Mouse (Mus musculus) kidney, adult 18-20 months (tissue): ENCODE results near the gene Crtc2.
"Not testable (repeated sequence)": the region's sequence is repeated elsewhere in the genome, so short reads cannot be mapped to it uniquely, and the experiment has no call there.

Experiments
- DNase-seq: peaks from one replicate; pipeline ENCODE4 v3.0.0; 2021

Crtc2 gene

GRCm38 (mm10) chr3:90245406-90245805, 8.6 kb upstream of the Crtc2 start:
- DNase-seq: no peak

- no peak for DNase-seq
Measured at GRCm38 (mm10) chr3:90247630-90247959, 6.4 kb upstream of the Crtc2 start.

- DNase-seq: peak; percentile 94
Measured at GRCm38 (mm10) chr3:90247960-90248745, 5.8 kb upstream of the Crtc2 start, which contains the start of gene Slc39a1. Slc39a1 (plus strand) TSS chr3:90248172.

- no peak for DNase-seq
Measured at GRCm38 (mm10) chr3:90248746-90249100, 5.2 kb upstream of the Crtc2 start.

GRCm38 (mm10) chr3:90250791-90251190, 3.2 kb upstream of the Crtc2 start:
- no peak for DNase-seq

GRCm38 (mm10) chr3:90251731-90252226, 2.2 kb upstream of the Crtc2 start:
- not testable (repeated sequence) for DNase-seq

GRCm38 (mm10) chr3:90252659-90253058, 1.3 kb upstream of the Crtc2 start:
- not testable (repeated sequence) for DNase-seq

- DNase-seq: not testable (repeated sequence)
Measured at GRCm38 (mm10) chr3:90253174-90253573, 789 bp upstream of the Crtc2 start.

- no peak for DNase-seq
Measured at GRCm38 (mm10) chr3:90254419-90255193, 643 bp downstream of the Crtc2 start.

- DNase-seq: no peak
Measured at GRCm38 (mm10) chr3:90255194-90255565, 1.2 kb downstream of the Crtc2 start.

GRCm38 (mm10) chr3:90255784-90256353, 1.9 kb downstream of the Crtc2 start:
- DNase-seq: no peak

GRCm38 (mm10) chr3:90256731-90257530, 3.0 kb downstream of the Crtc2 start:
- DNase-seq: peak; percentile 67

GRCm38 (mm10) chr3:90258521-90258920, 4.6 kb downstream of the Crtc2 start:
- peak; percentile 35 for DNase-seq

GRCm38 (mm10) chr3:90263121-90263771, 9.3 kb downstream of the Crtc2 start:
- no peak for DNase-seq

- no peak for DNase-seq
Measured at GRCm38 (mm10) chr3:90264687-90265033, 10.7 kb downstream of the Crtc2 start.

- peak; percentile 93 for DNase-seq
Measured at GRCm38 (mm10) chr3:90265034-90265931, 11.3 kb downstream of the Crtc2 start, which contains the start of gene Dennd4b. Dennd4b (plus strand) TSS chr3:90265185.

- DNase-seq: no peak
Measured at GRCm38 (mm10) chr3:90265932-90266741, 12.2 kb downstream of the Crtc2 start.

- no peak for DNase-seq
Measured at GRCm38 (mm10) chr3:90266901-90267775, 13.2 kb downstream of the Crtc2 start.

GRCm38 (mm10) chr3:90268190-90268589, 14.2 kb downstream of the Crtc2 start:
- DNase-seq: no peak
